Mouse (Mus musculus) embryonic fibroblast, embryonic 13.5 days (primary cell): ENCODE measurements at regions not wholly inside any gene's neighbourhood (a gene's known extent, or its start where the extent isn't known, plus 50 kb on each side); places are given as distances from the start of the nearest gene placed in this dataset.

Experiments used
- CTCF ChIP-seq: IDR thresholded peaks from 2 replicates; pipeline ENCODE4 v1.5.1; 2011; ENCODE audit warnings: mild to moderate bottlenecking, control low read depth, low read length, moderate library complexity, borderline replicate concordance; ENCODE audit not compliant: insufficient read depth
- POLR2A ChIP-seq: IDR thresholded peaks from 2 replicates; pipeline ENCODE4 v1.6.1; 2011; ENCODE audit warnings: low read depth, mild to moderate bottlenecking, control low read depth, low read length, moderate library complexity

DNA sequence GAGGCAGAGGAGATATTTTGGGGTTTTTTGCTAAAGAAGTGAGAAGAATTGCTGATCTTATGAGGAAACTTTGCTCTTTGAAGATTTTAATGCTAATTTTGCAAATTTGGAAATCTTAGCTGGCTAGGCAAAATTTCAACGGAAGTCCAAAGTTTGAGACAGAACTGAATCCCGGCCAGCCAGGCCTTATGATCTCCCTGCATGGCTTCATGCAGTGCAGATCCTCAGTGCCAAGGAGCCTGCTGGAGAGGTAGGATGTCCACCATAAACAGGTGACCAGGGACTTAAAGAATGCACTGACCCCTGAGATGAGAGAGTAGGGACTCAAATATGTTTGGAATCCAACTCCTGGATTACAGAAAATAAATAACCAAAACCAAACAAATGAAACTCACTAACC, 69.6 kb upstream of the Adcy1 start:
- TF ChIP-seq POLR2A (no peak), CTCF (no peak)
